Mouse (Mus musculus): Measurements from ENCODE around the gene Zdhhc8.
"Not testable (repeated sequence)": the region's sequence is repeated elsewhere in the genome, so short reads cannot be mapped to it uniquely, and the experiment has no call there.

The Zdhhc8 gene

GRCm38 (mm10) chr16:18230617-18231016 is 4.3 kb downstream of the Zdhhc8 start:
- DNase-seq = no peak

- peak; percentile 15 for DNase-seq
These were observed 5.3 kb downstream of the Zdhhc8 start for GRCm38 (mm10) chr16:18229622-18230021.

GRCm38 (mm10) chr16:18228856-18229255 is 6.1 kb downstream of the Zdhhc8 start:
- DNase-seq = no peak

- no peak for DNase-seq
These were observed 7.0 kb downstream of the Zdhhc8 start for GRCm38 (mm10) chr16:18227897-18228422.

GRCm38 (mm10) chr16:18227187-18227586 is 7.7 kb downstream of the Zdhhc8 start:
- no peak for DNase-seq

GRCm38 (mm10) chr16:18222188-18222587 is 12.7 kb downstream of the Zdhhc8 start:
- no peak for DNase-seq

- no peak for DNase-seq
These were observed 13.4 kb downstream of the Zdhhc8 start for GRCm38 (mm10) chr16:18221543-18221898.

- no peak for DNase-seq
These were observed 13.9 kb downstream of the Zdhhc8 start for GRCm38 (mm10) chr16:18220856-18221542.

- DNase-seq = no peak
These were observed 14.9 kb downstream of the Zdhhc8 start for GRCm38 (mm10) chr16:18220001-18220400.

GRCm38 (mm10) chr16:18218580-18218996 is 16.3 kb downstream of the Zdhhc8 start:
- DNase-seq = no peak

GRCm38 (mm10) chr16:18217579-18217978 is 17.4 kb downstream of the Zdhhc8 start, which contains the start of gene Ccdc188:
Gene Ccdc188 (plus strand): TSS chr16:18217879.
- DNase-seq = no peak

- peak; percentile 18 for DNase-seq
These were observed 20.1 kb downstream of the Zdhhc8 start for GRCm38 (mm10) chr16:18214858-18215257.

GRCm38 (mm10) chr16:18213689-18214088 is 21.2 kb downstream of the Zdhhc8 start:
- no peak for DNase-seq

- DNase-seq = peak; percentile 89
These were observed 23.3 kb downstream of the Zdhhc8 start for GRCm38 (mm10) chr16:18211417-18212171.

- peak; percentile 82 for DNase-seq
These were observed 24.1 kb downstream of the Zdhhc8 start for GRCm38 (mm10) chr16:18210701-18211416.

- DNase-seq = no peak
These were observed 31.4 kb downstream of the Zdhhc8 start for GRCm38 (mm10) chr16:18203430-18204091.

GRCm38 (mm10) chr16:18202061-18202460 is 32.9 kb downstream of the Zdhhc8 start:
- DNase-seq = no peak

- DNase-seq = no peak
These were observed 33.3 kb downstream of the Zdhhc8 start for GRCm38 (mm10) chr16:18201620-18202019.

- no peak for DNase-seq
These were observed 34.9 kb downstream of the Zdhhc8 start for GRCm38 (mm10) chr16:18200062-18200461.

GRCm38 (mm10) chr16:18198365-18199098 is 36.4 kb downstream of the Zdhhc8 start:
- DNase-seq = no peak

GRCm38 (mm10) chr16:18197881-18198280 is 37.1 kb downstream of the Zdhhc8 start:
- no peak for DNase-seq

GRCm38 (mm10) chr16:18195561-18195960 is 39.4 kb downstream of the Zdhhc8 start:
- DNase-seq = not testable (repeated sequence)

Data from lung, postnatal 36 days (tissue).